Mouse (Mus musculus) olfactory bulb, adult 2 months (tissue): ENCODE data around the gene Hapln2.

ENCODE experiments used
- CTCF ChIP-seq: fragments of 200-500 bp; IDR thresholded peaks from 2 replicates; pipeline ENCODE4 v1.5.1; 2012; ENCODE audit warnings: low read depth, mild to moderate bottlenecking, low read length, moderate library complexity; ENCODE audit not compliant: insufficient read depth
- POLR2A ChIP-seq: fragments of 200-500 bp; IDR thresholded peaks from 2 replicates; pipeline ENCODE4 v1.6.1; 2012; ENCODE audit warnings: mild to moderate bottlenecking, low read depth, low read length, moderate library complexity; ENCODE audit not compliant: insufficient read depth

DNA sequence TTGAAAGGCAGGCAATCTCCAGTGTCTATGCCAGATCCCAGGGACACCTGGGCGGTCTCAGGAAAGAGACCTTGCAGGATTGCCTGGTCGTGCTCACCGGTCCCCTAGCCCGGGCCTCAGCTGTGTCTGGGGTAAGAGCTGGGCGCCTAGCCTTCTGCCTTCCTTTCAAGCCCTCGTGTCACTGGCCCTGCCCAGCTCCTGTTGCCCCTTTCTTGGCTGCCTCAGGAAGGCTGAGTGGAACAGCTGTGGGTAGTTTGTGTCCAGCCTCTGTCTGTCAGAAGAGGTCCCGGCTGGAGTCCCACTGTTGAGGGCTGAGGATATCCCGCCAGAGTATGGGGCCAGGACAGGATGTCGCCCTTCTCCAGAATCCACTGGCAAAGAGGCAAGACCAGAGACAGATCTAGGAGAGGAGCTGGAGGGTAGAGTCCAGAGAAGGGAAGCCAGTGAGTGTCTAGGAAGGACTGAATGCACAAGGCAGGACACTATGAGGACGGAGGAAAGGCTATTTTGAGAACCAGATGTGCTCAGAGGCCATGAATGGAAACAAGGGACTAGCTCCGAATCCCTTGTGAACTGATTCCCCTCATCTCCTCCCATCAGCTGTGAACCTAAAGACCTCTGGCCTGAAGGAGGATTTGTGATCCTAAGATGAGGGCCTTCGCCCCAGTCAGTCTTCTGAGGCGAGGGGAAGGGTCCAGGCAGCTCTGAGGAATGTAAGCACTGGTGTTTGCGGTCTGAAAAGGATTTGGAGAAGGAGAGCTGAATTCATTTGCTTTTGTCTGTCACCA, 53.6 kb downstream of the Hapln2 start:
- TF ChIP-seq CTCF (no peak), POLR2A (no peak)
